Mouse (Mus musculus): ENCODE measurements around the gene Tmigd1. TPM values are rescaled to one million over a fixed set of nuclear protein-coding genes. Genes with fewer than 3 reads are reported as not detected.

Gene Tmigd1
- total RNA-seq (2021): under 1 TPM; 0.29 to 0.83 TPM
- long read RNA-seq, experiment 1: 0 reads
- long read RNA-seq, experiment 2, partial matches to known transcripts: 0 of 1 reads
- long read RNA-seq, experiment 2, other reads (novel, unspliced or antisense): 1 of 1 reads

DNA sequence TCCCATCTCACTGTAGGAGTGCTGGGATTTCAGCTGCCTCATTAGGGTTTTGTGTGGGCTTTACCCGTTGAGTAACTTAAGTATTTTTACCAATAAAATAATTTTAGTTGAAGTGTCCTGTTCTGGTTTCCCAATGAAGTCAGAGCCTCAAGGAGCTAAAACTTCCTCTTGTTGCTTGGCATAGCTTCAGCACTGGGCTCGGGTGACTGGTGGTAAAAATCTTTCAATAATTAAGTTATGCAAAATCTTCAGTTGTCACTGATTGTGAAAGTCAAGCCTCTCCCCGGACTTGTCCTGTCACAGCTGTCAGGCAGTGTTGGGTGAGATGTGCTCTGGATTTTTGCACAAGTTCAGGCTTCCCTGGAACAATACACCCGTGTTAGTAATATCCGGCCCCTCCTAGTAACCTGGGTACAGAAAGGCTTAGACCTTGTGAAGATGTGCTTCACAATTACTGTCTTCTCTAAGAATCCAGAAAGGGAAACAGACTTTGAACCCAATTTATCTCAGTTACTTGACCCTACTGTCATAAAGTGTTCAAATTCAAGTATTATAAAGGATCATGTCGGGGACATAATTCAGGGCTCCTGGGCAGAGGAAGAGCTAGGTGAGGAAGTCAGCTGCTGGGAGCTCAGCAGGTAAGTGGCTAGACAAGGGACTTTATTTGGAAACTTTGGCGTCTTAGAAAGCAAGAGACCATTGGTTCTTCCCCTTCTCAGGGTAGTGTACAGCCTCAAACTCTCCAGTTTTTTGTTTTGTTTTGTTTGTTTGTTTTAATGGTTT, at the start of gene Tmigd1:
Gene Tmigd1, plus strand, starts transcription at position 581 of the 783 bp plus-strand sequence.
- DNase-seq (ENCODE audit: low spot score in 2 of 2): no peak

DNA sequence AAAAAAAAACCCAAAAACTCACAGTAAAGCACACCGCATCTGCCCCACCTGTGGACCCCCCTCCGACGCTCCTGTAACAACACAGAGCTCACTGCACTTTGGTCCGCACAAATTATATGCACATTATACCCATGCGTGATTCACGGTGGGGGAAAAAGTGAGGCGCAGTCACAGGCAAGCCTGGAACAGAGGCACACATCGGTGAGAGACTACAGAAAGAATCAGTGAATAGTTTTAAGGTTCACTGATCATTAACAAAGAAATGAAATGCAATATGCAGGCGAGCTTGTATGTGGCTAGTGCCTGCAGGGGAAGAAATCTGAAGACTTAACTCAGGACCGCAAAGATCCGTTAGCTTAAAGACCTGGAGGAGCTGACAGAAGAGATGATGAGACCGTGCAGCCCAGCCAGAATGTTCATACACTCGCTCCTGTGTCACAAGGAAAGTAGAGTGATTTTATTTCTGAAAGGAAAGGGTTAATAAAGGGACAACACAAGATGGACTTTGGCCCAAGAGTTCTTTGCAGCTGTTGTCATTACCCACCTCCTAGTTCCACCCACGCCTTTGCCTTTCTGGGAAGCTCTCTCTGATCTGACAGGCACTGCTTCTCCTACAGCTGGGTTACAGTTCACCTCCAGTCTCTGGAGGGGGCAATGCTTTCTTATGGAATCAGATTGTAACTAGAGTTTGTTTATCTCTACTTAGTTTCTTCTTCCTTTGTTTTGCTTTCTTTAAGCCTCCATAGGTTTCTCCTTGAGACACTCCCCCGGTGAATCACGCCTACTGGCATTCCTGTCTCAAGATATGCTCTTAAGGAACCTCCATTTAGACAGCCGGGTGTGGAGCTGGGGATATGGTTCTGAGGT, 47.3 kb upstream of the Tmigd1 start:
- DNase-seq (ENCODE audit: low spot score in 2 of 2): no peak

DNA sequence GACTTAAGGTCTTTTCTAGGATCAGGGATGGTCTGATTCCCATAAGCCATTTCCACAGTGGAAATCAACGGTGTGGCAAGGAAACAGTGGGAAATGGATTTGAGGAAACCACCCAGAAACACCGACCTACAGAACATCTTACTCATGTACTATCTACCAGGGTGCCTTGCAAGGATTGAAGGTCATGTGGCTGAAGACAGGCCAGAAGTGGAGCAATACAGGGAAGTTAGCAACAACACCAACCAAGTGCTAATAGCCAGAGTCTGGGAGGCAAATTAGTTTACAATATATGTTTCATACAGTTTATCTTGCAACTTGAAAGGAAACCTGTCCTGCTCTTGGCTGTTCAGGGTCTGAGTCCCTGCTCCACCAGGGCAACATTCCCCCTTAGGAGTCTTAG, 45.4 kb upstream of the Tmigd1 start:
- DNase-seq (ENCODE audit: low spot score in 2 of 2): no peak

DNA sequence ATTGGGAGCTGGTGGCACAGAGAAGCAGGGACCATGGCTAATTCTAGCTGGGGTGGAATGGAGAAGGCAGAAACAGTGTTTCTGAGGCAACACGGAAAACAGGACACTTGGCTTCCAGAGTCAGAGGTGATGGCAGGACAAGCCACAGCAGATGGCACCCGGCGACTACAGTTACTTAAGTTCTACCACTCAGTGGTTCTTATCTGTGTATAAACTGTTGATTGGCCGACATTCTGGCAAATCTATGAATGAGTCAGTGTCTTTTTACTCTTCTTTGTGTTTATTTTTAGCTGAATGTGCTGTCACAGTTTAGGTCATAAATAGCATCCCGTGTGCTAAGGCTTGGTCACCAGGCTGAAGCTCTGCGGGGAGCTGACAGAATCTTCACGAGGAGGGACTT, 44.8 kb upstream of the Tmigd1 start:
- DNase-seq (ENCODE audit: low spot score in 2 of 2): no peak

DNA sequence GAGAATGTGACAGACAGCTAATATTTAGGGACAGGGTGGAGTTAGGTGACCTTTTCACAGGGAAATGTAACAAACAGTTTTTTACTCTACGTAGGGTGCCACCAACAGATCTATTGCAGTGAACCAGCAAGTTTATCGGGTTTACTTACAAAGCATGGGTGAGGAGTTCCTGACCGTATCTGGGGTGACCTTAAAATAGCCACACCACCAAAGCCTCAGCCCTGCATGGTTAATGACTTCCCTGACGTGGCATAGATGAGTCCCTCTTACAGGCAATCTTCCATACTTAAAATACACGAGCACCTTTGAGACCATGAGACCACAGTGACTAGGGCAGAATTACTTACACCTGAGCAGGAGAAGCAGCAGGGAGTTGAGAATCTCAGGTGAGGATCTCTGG, 43.2 kb upstream of the Tmigd1 start:
- no peak for DNase-seq (ENCODE audit: low spot score in 2 of 2)

DNA sequence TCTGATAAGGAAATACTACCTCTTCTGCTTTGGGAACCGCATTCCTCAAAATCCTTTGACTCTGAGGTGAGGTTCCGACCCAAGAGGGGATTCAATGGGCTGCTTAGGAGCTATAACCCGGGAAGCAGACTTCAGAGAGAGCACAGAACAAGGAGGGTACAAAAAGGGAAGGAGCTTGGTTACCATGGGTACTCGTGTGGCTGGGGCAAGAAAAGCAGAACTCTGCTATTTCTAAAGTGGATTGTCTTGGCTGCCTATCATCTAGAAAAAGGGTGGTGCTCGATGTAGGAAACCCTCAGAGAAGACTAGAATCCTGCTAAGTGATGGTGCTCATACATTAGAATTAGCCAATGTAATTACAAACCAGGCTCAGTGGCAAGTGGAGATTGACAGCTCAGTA, 42.7 kb upstream of the Tmigd1 start:
- no peak for DNase-seq (ENCODE audit: low spot score in 2 of 2)

DNA sequence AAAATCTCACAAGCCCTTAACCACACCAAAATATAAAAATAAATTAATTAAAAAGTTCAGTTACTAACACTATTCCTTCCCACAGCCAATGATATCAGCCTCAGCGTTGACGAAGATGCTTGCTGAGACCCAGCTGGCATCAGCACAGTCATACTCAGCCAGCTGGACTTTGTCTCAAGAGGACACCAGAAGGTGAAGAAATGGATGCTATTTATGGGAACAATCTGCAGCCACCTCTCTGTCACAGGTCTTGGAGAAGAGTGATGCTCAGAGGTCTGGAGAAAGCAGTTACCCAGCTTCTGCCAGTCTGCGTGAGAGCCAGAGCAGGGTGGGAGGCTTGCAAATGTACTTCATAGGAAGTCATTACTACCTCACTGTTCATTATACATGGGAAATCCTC, 40.8 kb upstream of the Tmigd1 start:
- DNase-seq (ENCODE audit: low spot score in 2 of 2): no peak

DNA sequence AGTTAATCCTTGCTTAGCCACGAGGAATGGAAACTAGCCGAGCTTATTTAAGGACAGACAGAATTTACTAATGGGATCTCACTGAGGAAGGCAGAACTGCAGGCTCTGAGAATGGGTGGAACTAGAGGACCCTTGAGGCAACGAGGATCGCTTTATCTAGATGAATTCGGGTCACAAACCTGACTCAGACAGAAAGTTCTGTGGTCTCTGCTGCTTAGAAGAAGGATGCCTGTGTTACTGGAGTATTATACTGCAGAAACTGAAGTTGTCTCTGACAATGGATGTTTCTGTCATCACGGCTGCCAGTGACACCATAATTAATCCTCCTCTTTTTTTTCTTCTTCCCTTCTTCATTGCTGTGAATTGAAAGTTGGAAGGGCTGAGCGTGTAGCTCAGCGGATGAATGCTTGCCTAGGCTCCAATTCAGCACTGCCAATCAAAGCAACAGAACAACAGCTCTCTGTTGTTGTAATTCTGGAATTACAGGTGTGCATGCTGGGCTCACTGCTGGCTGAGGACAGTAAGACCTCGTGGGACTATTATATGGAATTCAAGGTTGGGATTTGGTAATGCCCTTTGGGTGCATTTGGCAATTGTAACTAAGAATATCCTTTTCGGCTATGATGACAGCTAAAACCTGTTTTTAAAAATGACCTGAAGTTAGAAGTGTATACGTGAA, 29.3 kb upstream of the Tmigd1 start:
- no peak for DNase-seq (ENCODE audit: low spot score in 2 of 2)

DNA sequence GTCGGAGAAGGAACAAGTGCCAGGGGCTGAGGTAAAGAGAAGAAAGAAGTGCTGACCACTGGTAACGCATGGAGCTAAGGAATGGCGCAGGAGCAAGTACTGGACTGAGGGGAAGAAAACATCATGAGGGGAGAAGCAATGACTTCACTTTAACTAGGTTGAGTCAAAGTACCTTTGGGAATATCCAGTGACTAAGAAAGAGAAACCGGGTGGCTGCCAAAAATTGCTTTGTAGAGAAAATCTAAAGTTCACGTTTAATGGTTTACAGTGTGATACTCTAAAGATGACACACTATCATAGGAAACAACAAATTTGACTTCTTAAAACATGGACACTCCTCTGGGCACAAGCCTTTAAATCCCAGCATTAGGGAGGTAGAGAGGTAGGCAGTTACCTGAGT, 28.1 kb upstream of the Tmigd1 start:
- DNase-seq (ENCODE audit: low spot score in 2 of 2): no peak

DNA sequence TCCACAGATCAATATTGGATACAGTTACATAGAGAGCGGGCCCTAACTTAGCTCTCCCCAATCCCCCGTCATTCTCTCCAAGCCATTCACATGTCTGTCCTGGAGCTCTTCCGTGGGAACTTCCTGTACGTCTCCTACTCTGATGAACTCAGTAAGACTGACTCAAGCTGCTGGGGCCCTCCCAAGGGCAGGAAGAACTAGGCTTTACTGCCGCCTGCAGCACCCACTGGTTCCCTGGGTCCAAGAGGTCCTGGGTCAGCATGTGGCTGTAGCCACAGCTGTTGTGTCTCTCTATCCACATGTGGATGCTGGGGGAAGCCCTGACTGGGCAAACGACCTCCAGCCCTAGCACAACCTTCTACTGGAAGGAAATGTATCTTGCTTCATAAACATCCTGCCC, 27.2 kb upstream of the Tmigd1 start:
- no peak for DNase-seq (ENCODE audit: low spot score in 2 of 2)

DNA sequence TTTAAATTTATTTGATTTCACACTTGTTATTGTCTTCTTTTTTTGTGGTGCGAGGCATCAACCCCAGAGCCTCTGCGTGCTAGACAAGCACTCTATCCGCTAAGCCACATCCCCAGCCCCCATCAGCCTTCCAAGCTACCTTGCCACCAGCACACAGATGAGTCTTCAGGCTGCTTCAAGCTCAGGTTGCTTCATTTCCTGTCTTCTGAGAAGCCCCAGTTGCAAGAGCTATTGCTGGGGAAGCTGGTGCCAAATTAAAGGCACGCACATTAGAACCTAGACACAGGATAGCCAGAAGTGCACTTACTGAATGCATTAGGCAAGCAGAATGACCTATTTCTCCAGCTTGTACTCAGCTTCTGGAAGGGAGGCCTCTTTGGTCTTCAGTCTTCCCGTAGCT, 22.1 kb upstream of the Tmigd1 start:
- no peak for DNase-seq (ENCODE audit: low spot score in 2 of 2)

DNA sequence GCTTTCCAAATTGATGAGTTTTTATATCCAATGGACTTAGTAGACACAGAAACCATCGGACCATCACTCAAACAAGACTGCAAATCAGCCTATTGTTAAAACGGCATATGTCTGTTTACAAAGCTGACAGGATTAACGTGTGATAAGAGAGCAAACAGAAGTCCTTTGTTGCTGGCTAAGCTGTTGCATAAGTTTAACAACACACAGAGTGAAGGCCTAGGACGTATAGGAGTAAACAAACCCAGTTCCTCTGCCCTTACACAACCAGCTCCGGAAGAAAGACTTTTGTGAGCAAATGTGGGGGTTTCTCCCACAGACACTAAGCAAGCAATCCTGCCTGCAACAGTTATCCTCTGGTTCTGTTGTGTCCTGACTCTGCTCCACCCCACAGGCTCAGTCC, 17.5 kb upstream of the Tmigd1 start:
- no peak for DNase-seq (ENCODE audit: low spot score in 2 of 2)

DNA sequence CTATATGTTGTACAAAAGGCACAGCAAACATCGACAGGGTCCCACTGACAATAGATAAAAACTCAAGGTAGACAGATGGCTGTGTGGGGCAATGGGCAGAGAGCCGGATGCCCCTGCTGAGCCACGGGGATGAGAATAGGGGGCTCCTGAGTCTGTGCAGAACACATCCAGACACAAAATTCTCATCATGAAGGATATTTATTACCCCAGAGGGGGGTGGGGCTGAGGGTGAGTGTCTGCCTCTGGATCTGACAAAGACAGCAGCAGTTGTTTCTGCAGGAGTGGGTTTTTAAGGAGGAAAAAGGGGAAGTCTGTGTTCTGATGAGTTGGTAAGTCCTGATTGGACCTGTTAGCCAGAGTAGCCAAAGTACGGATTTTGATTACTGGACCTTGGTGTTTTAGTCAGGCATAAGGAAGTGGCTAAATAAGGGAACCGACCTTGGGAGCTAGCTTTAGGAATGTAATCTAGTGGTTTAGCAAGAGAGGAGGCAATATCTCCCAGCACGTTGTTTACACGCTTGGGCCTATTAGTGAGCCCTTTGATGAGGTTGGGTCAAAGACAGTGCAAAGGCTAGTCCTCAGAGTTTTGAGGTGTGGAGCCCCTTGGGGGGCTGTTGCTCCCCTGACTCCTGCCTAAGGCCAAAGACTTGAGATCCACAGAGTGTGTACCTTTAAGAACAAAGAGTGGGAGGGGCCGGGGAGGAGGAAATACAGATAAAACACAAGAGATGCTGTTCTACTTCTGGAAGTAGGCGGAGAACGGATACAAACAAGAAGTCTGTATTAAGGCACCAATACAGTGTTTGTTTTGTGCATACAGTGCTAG, 12.4 kb upstream of the Tmigd1 start:
- peak in 1 of 2 experiments; percentile 26 for DNase-seq (ENCODE audit: low spot score in 2 of 2)

DNA sequence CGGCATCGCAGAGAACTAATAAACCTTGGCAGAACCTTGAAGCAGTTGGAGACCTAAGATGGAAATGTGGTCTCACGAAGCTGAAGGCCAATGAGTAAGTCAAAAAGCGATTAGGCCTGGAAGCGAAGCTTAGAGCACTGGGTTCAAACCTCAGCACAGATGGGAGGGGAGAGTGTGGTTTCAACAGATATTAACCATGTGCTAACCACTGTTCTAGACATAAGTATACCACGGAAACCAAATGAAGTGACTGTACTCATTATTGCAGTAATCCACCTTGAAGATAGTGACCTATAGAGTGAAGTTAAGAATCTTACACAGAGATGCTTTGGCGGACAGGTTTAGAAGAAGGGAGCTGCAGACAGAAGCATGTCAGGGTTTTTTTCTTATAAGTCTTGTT, 10.8 kb upstream of the Tmigd1 start:
- no peak for DNase-seq (ENCODE audit: low spot score in 2 of 2)

DNA sequence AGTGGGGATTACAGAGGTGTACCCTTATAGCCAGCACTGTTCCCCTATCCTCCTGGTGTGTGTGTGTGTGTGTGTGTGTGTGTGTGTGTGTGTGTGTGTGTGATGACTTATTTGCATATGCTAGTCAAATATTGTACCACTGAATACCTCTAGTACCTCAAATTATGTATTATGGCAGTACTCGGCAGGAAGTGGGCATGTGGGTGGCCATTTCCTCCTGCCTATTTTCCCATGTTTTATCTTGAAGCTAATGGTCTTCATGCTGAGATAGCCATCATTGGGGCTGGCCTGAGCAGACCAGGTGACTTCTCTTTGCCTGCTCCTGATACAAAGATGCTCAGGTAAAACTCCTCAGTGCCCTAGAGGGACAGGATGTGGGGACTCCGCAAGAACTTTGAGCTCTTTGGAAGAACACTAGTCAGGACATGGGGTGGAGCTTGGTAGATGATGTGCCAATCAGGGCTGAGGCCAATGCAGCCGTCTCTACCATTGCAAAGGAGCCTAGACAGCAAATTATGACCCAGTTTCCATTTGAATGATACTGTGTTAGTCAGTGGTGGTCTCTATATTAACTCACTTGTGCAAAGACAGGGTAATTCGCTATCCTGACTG, 10.1 kb upstream of the Tmigd1 start:
- no peak for DNase-seq (ENCODE audit: low spot score in 2 of 2)

DNA sequence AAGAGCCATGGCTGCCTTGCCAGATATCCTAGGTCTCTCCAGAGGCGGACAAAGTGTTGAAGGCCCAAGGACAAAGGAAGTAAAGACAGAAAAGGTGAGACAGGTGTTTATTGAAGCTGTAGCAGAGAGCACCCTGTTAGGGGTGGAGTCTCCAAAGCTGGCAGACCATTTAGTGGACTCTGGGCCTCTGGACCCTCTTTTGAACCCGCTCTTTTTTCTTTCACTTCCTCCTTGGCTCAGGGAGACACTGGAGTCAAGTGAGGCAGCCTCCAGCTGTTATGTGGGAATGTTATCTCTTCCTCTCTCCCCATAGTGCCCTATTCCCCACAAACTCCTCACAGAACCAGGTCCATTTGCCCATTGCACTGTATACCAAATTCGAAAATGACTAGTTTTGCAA, 9.0 kb upstream of the Tmigd1 start:
- no peak for DNase-seq (ENCODE audit: low spot score in 2 of 2)

DNA sequence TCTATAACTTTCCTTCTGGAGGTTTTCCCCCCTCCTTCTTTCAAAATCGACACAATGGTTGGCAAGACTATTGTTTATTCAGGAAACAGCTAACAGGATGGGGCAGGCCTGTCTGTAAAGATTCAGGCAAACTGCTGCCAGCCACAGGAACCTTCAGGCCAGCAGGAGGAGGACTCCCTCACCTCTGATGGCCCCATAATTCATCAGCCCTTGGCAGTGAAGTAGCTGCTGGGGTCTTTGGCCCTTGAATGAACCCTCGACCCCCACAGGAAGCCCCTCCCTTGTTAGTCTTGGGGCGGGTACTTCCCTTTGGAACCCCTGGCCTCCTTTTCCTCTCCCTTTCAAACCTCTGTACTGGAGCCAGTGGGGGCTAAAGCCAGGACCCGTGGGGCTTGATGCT, 8.4 kb upstream of the Tmigd1 start:
- no peak for DNase-seq (ENCODE audit: low spot score in 2 of 2)

DNA sequence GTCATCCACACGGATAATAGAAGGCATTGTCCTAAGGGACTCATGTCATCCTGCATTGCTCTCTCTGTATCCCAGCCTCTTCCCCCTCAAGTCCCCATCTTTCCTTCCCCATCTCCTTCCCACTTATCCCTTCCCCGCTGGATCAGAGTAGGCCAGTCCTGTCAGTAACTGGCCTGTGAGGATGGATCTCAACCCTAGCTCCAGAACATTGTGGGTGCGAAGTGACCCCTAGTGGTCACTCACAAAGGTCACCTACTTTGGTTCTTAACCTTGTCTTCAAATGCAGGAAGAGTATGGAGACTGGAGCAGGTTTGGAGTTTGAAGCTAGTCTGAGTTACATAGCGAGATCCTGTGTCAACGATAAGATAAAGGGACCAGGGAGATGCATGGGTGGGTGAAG, 7.7 kb upstream of the Tmigd1 start:
- DNase-seq (ENCODE audit: low spot score in 2 of 2): peak; percentile 47 to 56

DNA sequence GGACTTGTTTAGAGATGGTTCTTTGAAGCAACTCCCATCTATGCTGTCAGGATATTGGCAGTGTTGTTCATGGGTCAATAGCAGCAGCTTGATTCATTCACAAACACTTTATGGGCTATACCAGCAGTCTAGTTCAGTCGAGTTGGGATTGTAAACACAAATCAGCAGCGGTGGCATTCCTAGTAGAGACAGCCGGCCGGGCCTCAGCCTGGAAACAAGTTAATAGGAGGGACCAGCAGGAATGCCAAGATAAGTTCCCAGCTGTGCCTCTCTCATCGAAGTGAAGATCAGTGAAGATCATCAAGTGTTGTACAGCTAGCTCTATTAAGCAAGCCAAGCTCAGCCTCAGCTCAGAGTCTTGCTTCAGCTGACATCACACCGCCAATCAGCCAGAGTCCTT, 5.6 kb upstream of the Tmigd1 start:
- no peak for DNase-seq (ENCODE audit: low spot score in 2 of 2)

DNA sequence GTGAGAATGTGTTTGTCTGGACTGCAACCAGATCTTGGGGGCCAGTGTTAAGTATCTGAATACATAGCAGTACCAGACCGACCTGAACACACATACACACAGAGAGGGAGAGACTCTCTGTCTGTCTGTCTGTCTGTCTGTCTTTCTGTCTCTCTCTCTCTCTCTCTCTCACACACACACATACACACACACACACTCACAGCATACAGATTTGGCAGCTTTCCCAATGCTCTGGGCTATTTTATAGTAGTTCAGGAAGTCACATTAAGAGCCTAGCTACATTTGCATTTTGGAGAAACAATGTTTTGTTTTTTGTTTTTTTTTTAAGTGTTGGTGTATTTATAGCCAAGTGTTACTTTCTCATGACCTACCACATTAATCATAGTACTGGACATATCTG, 4.8 kb upstream of the Tmigd1 start:
- DNase-seq (ENCODE audit: low spot score in 2 of 2): no peak
